Mouse (Mus musculus): Measurements from ENCODE around the gene Nfam1.

GRCm38 (mm10) chr15:83010423-83010822 is 22.7 kb downstream of the Nfam1 start:
- TF ChIP-seq CTCF (IDR thresholded peaks at IDR 0.05; ENCODE audit: low read depth) (no peak), EP300 (IDR thresholded peaks at IDR 0.05; ENCODE audit: low read depth) (no peak)
